Mouse (Mus musculus): ENCODE measurements at regions not wholly inside any gene's neighbourhood (a gene's known extent, or its start where the extent isn't known, plus 50 kb on each side); places are given as distances from the start of the nearest gene placed in this dataset.

DNA sequence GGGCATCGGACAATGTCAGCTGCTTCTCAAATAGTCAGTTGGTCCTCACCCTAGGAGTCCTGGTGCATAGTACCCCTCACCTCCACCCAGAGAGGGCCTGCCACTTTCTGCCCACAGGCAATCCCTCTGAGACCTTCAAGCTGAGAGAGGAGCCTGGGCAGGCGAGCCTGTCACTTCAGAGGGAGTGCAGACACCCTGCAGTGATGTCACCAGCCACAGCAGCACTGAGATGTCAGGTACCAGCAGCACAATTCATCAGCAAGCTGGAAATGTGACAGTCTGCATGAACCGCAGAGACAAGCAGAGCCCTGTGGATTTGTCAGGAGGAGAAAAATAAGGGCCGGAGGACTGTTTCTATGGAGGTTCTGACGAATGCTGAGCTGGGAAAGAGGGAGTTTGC lies 324.3 kb downstream of the Qk start:
- DNase-seq (ENCODE audit: low read depth, low spot score) = peak; percentile 16

DNA sequence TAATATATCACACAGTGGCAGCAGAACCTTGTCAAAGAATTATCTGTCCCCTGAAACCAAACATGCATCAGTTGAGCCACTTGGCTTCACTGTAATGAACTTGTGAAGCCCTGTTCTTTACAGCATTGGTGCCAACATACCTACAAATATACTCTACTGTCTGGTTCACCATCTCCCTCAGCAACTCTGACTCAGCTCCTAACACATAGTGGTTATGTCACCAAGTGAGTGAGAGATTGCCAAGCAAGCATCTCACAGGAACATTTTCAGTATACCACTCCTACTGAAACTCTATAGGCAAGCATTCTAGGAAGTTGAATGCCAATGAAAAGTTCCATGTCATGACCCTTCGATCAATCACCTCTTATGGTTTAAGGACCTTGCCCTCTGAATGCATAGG lies 321.2 kb upstream of the Pabpc6 start:
- DNase-seq (ENCODE audit: low read depth, low spot score) = peak; percentile 55

DNA sequence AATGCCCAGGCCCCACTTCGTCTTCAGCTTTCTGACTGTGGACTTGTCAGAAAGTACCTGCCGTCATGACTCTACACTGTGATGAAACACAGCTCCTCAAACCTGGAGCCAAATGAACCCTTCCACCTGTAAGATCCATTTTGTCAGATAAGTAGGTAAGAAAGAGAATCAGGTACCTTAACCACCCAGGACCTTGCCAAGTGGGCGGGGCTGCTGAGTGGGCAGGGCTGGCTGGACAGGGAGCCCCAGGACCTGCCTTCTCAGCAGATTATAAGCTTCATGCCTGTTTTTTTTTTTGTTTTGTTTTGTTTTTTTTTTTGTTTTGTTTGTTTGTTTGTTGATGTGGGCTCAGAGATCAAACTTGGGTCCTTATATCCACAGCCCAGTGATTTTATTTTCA lies 311.8 kb upstream of the Pabpc6 start:
- no peak for DNase-seq (ENCODE audit: low read depth, low spot score)

DNA sequence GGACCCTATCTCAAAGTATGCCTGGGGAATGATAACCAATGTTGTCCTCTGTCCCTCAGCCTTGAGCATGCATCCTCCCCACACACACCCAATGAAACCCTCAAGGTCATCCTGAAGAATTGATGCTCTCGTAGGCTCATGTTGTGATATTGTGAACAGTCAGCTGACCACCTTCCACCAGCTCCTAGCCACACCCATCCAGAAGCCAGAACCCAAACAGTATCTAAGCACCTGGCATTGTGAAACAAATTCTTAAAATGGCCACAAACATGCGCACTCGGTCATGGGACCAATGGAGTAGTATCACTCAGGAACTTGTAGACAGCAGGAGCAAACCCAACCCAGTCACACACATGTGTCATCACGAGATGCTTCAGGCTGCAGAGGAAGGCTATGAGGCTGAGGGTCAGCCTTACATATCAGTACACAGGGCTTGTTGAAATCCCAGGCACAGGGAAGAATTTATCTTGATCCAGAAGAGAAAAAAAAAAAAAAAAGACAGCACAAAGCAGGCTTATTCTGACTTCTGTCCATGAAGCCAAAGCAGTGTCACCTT lies 307.4 kb upstream of the Pabpc6 start:
- no peak for DNase-seq (ENCODE audit: low read depth, low spot score)

DNA sequence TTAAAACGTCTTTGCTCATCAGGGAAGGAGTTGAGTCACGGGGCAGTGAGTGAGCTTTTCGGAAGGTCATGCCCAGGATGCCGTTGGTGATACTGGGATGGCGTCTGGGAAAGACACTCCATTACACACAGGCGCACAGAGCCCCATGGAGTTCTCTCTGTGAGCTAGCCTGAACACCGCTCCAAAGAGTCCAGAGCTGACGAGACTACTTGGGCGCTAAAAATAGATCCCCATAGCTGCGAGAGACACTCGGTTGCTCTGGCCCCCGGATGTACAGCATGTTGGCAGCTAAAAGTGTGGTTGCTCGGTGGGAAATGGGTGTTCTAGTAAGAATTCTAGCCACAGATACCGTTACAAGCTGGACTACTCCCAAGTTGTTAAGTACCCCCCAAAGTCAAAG lies 306.5 kb upstream of the Pabpc6 start:
- DNase-seq (ENCODE audit: low read depth, low spot score) = no peak

DNA sequence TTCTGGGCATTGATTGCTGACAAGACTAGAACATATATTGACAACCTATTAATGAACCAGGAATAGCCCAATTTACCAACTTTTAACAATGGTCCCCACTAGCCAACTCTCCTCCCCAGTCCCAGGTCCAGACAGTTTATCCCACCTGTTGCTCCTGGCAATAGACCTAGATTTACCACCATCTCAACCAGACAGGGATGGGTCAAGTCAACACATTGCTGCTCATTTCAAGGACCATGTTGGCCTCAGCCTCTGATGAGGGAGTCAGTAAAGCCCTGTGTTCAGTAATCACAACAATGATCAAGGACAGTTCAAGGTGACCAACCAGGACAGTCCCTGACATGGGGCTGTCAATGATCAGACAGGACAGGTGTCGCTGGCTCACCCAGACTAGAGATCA lies 305.6 kb upstream of the Pabpc6 start:
- no peak for DNase-seq (ENCODE audit: low read depth, low spot score)

- no peak for DNase-seq (ENCODE audit: low read depth, low spot score)
These were observed 298.5 kb upstream of the Pabpc6 start for GRCm38 (mm10) chr17:9967988-9968387.

GRCm38 (mm10) chr17:9962893-9963436 lies 293.4 kb upstream of the Pabpc6 start:
- DNase-seq (ENCODE audit: low read depth, low spot score) = no peak

- DNase-seq (ENCODE audit: low read depth, low spot score) = no peak
These were observed 279.6 kb upstream of the Pabpc6 start for GRCm38 (mm10) chr17:9948985-9949667.

- DNase-seq (ENCODE audit: low read depth, low spot score) = no peak
These were observed 278.1 kb upstream of the Pabpc6 start for GRCm38 (mm10) chr17:9947609-9948008.

- no peak for DNase-seq (ENCODE audit: low read depth, low spot score)
These were observed 275.0 kb upstream of the Pabpc6 start for GRCm38 (mm10) chr17:9944513-9944912.

GRCm38 (mm10) chr17:9942171-9942570 lies 272.7 kb upstream of the Pabpc6 start:
- no peak for DNase-seq (ENCODE audit: low read depth, low spot score)

- DNase-seq (ENCODE audit: low read depth, low spot score) = no peak
These were observed 270.1 kb upstream of the Pabpc6 start for GRCm38 (mm10) chr17:9939576-9939975.

GRCm38 (mm10) chr17:9938426-9938825 lies 268.9 kb upstream of the Pabpc6 start:
- DNase-seq (ENCODE audit: low read depth, low spot score) = no peak

GRCm38 (mm10) chr17:9937211-9937610 lies 267.7 kb upstream of the Pabpc6 start:
- no peak for DNase-seq (ENCODE audit: low read depth, low spot score)

GRCm38 (mm10) chr17:9932186-9932585 lies 262.7 kb upstream of the Pabpc6 start:
- DNase-seq (ENCODE audit: low read depth, low spot score) = no peak

DNA sequence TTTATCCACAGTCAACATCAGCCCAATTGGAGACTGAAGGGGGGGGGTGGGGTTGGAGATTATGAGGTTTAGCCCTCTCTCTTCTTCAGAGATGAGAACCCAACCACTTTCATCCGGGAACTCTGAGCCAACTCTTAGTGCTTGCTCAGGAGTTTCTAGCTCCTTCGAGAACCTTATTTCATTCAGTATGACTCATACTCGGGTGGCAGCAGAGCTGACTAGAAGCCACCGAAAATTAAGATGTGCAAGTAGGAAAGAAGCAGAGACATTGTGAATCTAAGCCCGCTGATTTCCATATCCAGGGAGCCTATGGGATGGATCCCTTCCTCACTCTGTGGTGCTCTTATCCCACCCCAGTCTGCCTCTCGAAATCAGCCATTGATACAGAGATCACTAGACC lies 262.0 kb upstream of the Pabpc6 start:
- peak; percentile 71 for DNase-seq (ENCODE audit: low read depth, low spot score)

DNA sequence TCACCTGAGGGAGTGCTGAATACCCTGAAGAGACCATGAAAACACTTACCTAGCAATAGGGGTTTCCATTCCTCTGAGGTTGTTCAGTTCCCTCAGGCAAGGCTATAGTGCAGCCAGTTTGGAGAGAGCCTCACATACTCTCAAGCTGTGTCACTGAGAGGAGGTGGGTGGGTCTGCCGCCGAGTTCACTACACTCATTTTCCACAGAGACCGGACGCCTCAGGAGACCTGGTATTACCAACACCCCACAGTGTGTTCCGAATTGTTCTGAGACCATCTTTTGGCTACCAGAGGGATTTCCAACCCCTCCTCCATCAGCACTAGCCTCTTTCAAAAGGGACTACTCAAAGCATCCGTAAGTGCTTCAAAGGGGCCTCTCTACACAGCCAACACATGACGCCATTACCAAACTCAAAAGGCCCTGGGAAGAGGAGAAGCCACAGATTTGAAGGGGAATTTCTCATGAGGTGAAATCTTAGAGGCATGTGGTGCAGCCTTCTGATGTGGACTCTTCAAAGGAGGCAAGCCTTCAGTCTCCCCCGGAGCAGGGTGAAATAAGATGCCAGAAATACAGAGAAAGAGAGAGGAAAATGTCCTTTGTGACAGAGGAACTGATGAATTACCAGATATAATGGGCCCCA lies 260.1 kb upstream of the Pabpc6 start:
- peak; percentile 35 for DNase-seq (ENCODE audit: low read depth, low spot score)

- DNase-seq (ENCODE audit: low read depth, low spot score) = peak; percentile 55
These were observed 258.2 kb upstream of the Pabpc6 start for GRCm38 (mm10) chr17:9927724-9928123.

- DNase-seq (ENCODE audit: low read depth, low spot score) = no peak
These were observed 256.8 kb upstream of the Pabpc6 start for GRCm38 (mm10) chr17:9926308-9926707.

DNA sequence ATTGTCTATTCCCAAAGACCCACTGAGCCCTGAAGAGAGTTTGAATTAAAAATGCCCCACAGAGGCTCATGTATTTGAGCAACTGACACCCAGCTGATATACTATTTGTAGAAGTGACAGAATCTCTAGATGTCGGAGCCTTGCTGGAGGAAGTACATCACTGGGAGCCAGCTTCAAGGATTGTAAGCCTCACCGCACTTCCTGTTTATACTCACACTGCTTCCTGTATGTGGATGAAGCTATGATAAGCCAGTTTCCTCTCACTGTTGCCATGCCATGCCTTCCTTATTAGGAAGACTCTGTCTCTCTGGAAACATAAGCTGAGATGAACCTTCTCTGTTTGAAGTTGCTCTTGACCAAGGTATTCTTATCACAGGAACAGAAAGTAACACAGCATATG lies 251.8 kb upstream of the Pabpc6 start:
- no peak for DNase-seq (ENCODE audit: low read depth, low spot score)

GRCm38 (mm10) chr17:9917031-9917430 lies 247.5 kb upstream of the Pabpc6 start:
- no peak for DNase-seq (ENCODE audit: low read depth, low spot score)

DNA sequence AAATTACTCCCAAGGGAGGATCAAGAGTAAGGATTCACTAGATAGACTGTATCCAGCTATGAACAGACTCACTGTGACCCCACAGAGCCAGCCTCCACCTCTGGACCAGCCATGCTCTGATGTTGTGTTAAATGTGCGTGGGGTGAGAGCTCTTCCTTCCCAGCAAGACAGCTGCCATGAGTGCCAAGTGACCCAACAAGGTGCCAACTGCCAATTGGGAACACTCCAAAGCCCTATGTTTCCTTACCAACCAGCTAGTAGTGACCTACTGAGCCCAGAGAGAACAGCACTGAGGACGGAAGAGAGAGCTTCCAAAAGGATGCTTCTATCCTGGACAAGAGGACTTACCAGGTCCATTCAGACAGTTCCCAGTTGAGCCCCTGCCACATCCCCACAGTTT lies 241.3 kb upstream of the Pabpc6 start:
- DNase-seq (ENCODE audit: low read depth, low spot score) = no peak

Data from brain, adult 2 months (tissue).